Mouse (Mus musculus) intestine, embryonic 15.5 days (tissue): Measurements from ENCODE around the gene Ccl11. TPM values are rescaled to one million over a fixed set of nuclear protein-coding genes. Genes with fewer than 3 reads are reported as not detected.

Experiments used
- ATAC-seq: fragments of 200-750 bp; cut with Nextera tagmentation; 2 replicates; pipeline ENCODE4 v1.8.0; 2017; ENCODE audit warnings: moderate TSS enrichment, moderate library complexity
- H3K27ac ChIP-seq: fragments of 300-500 bp; sonication (generic); 2 replicates; pipeline ENCODE4 v1.5.1; 2015; ENCODE audit warnings: mild to moderate bottlenecking, inconsistent platforms
- H3K27me3 ChIP-seq: fragments of 300-500 bp; sonication (generic); replicated peaks from 2 replicates; pipeline ENCODE4 v1.6.1; 2015; ENCODE audit warnings: inconsistent platforms
- H3K36me3 ChIP-seq: fragments of 300-500 bp; sonication (generic); 2 replicates; pipeline ENCODE4 v1.6.1; 2015; ENCODE audit warnings: inconsistent platforms
- H3K4me1 ChIP-seq: fragments of 300-500 bp; sonication (generic); replicated peaks from 2 replicates; pipeline ENCODE4 v1.6.1; 2015; ENCODE audit warnings: inconsistent platforms
- H3K4me2 ChIP-seq: fragments of 300-500 bp; sonication (generic); replicated peaks from 2 replicates; pipeline ENCODE4 v1.6.1; 2015; ENCODE audit warnings: mild to moderate bottlenecking, inconsistent platforms
- H3K4me3 ChIP-seq: fragments of 300-500 bp; sonication (generic); replicated peaks from 2 replicates; pipeline ENCODE4 v1.5.1; 2015; ENCODE audit warnings: inconsistent platforms
- H3K9ac ChIP-seq: fragments of 300-500 bp; sonication (generic); 2 replicates; pipeline ENCODE4 v1.6.1; 2015; ENCODE audit warnings: inconsistent platforms
- H3K9me3 ChIP-seq: fragments of 300-500 bp; sonication (generic); 2 replicates; pipeline ENCODE4 v1.6.1; 2016; ENCODE audit warnings: inconsistent platforms
- WGBS: fragments of 180-500 bp; shearing (Covaris S2); methylation state at CpG from one replicate; pipeline ENCODE4 v1.1.7; 2015; 5-methylcytosine and 5-hydroxymethylcytosine counted together
- polyA plus RNA-seq: library from polyadenylated mRNA; unstranded; fragments of >200 nt; fragmentation: Nextera tagmentation; extraction: Ambion mirVana; gene quantifications from 2 replicates; pipeline ENCODE4 v1.2.1, GENCODE M21; 2015

The Ccl11 gene
- 97.5 and 103 TPM in 2 replicates for polyA plus RNA-seq

- H3K4me1 ChIP-seq, result no peaks in the 10 kb centered on the region
- no peak within 1 kb of the TSS for H3K27ac ChIP-seq
- H3K36me3 ChIP-seq, result no peaks in the 10 kb centered on the region
- ATAC-seq, result no peak
- peak within 1 kb of the TSS; percentile 17; the same call in 1 of the 2 replicates for H3K4me3 ChIP-seq
- no peak within 1 kb of the TSS for H3K9ac ChIP-seq
- no peaks in the 10 kb centered on the region for H3K9me3 ChIP-seq
- no peaks in the 10 kb centered on the region for H3K27me3 ChIP-seq
- peak within 1 kb of the TSS; percentile 36 for H3K4me2 ChIP-seq
- 65% methylated on average over 6 of the region's 6 CpGs for WGBS
Observed at GRCm38 (mm10) chr11:82057646-82058045, at the start of gene Ccl11. TSS of gene Ccl11 (plus strand) at chr11:82057823.

DNA sequence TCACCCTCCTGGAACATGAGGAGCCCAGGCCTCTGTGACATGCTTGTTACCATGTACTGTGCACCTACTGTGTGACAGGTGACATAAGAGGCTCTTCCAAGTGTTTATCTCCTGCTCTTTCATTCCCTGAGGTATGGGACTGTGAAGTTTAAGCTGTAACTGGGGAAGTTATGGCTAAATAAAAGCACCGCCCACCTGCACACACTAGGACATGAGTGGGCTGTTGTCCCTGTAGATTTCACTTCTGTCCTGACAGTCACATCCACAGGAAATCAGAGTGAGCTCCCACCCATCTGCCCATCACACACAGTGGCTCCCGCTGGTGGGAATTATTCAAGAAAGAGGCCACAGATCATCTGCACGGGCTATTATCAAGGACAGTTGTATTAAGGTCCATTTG lies 47.5 kb upstream of the Ccl11 start:
- ATAC-seq, result no peak
- 87% methylated on average over 3 of the region's 3 CpGs for WGBS

GRCm38 (mm10) chr11:82011411-82012193 lies 46.0 kb upstream of the Ccl11 start:
- H3K36me3 ChIP-seq, result no peaks in the 10 kb centered on the region
- H3K4me3 ChIP-seq, result no peak overlapping the region
- H3K4me1 ChIP-seq, result 0 out of 2 replicates have a peak, but pooled peaks cover 7% of the 10 kb centered on the region
- H3K4me2 ChIP-seq, result no peak overlapping the region
- ATAC-seq, result 0 out of 2 replicates have a peak, but pooled peaks have one; percentile 28
- H3K27ac ChIP-seq, result no peak overlapping the region
- H3K9ac ChIP-seq, result no peak overlapping the region
- H3K27me3 ChIP-seq, result no peaks in the 10 kb centered on the region
- H3K9me3 ChIP-seq, result no peaks in the 10 kb centered on the region
- 50% methylated on average over 8 of the region's 8 CpGs for WGBS

More for the DNA sequence above, 47.5 kb upstream of the Ccl11 start:
- Histone ChIP-seq H3K4me1 (0 out of 2 replicates have a peak, but pooled peaks cover 8% of the 10 kb centered on the region), H3K27ac (no peak overlapping the region), H3K36me3 (no peaks in the 10 kb centered on the region), H3K4me3 (no peak overlapping the region), H3K27me3 (no peaks in the 10 kb centered on the region), H3K9me3 (no peaks in the 10 kb centered on the region), H3K9ac (no peak overlapping the region), H3K4me2 (no peak overlapping the region)

- Histone ChIP-seq H3K4me3 (no peak overlapping the region), H3K36me3 (no peaks in the 10 kb centered on the region), H3K4me1 (0 out of 2 replicates have a peak, but pooled peaks cover 5% of the 10 kb centered on the region), H3K27ac (no peak overlapping the region), H3K27me3 (no peaks in the 10 kb centered on the region), H3K9me3 (no peaks in the 10 kb centered on the region), H3K4me2 (no peak overlapping the region), H3K9ac (no peak overlapping the region)
- WGBS, result 30% methylated on average over 1 of the region's 1 CpGs
- no peak for ATAC-seq
Observed at GRCm38 (mm10) chr11:82013756-82014155, 43.9 kb upstream of the Ccl11 start.

- H3K4me2 ChIP-seq, result no peak overlapping the region
- H3K9me3 ChIP-seq, result no peaks in the 10 kb centered on the region
- H3K27ac ChIP-seq, result no peak overlapping the region
- H3K27me3 ChIP-seq, result no peaks in the 10 kb centered on the region
- no peak overlapping the region for H3K9ac ChIP-seq
- whole genome bisulfite sequencing, result 54% methylated on average over 2 of the region's 2 CpGs
- H3K4me3 ChIP-seq, result no peak overlapping the region
- 0 out of 2 replicates have a peak, but pooled peaks cover 9% of the 10 kb centered on the region for H3K4me1 ChIP-seq
- no peaks in the 10 kb centered on the region for H3K36me3 ChIP-seq
- ATAC-seq, result no peak
Observed at GRCm38 (mm10) chr11:82015066-82015465, 42.6 kb upstream of the Ccl11 start.

DNA sequence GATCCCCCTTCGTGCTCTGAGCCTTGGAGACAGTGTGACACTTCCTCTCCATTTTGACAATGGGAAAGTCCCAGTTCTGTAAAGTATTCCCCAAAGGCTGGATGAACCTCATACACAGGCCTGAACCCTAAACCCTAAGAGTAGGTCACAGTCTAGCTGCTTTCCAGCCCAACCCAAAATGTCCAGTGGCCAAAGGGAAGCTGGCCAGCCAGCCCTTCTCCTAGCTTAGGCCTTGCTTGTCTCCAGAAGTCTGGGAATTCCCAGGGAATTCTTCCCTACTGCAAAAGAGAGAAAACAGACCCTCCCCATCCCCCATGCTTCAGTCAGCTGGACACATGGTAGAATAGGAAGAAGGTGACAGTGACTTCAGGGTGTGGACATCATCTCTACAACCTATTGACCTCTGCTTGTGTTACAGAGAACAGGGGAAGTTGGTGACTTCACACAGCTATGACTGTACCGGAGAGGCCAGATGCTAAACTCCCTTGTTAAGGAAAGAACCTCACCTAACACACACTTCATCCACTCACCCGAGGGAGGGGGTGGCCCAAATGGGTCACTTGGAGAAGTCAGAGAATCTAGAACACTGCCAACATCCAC lies 41.3 kb upstream of the Ccl11 start:
- no peak for ATAC-seq
- no peak overlapping the region for H3K9ac ChIP-seq
- H3K4me1 ChIP-seq, result 0 out of 2 replicates have a peak, but pooled peaks cover 6% of the 10 kb centered on the region
- H3K4me2 ChIP-seq, result no peak overlapping the region
- H3K9me3 ChIP-seq, result no peaks in the 10 kb centered on the region
- no peaks in the 10 kb centered on the region for H3K36me3 ChIP-seq
- no peak overlapping the region for H3K27ac ChIP-seq
- H3K27me3 ChIP-seq, result no peaks in the 10 kb centered on the region
- no peak overlapping the region for H3K4me3 ChIP-seq
- 74% methylated on average over 3 of the region's 3 CpGs for WGBS

DNA sequence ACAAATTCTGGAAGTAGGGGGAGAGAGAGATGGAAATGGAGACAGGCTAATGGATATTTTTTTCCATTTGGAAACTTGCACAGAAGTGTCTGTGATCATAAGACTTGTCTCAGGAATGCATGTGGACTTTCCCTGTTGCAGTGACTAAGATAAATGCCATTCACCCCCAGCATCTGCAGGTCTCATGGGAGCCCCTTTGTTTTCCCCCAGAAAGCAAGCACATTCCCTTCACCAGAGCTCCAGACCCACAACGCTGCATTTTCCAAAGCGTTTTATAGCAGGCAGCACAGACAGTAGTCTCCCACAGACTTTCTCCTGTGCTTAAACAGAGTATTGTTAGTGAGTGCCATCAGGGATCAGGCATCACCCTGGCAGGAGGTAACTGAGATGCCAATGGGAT lies 38.2 kb upstream of the Ccl11 start:
- Histone ChIP-seq H3K9ac (no peak overlapping the region), H3K36me3 (no peaks in the 10 kb centered on the region), H3K4me2 (no peak overlapping the region), H3K9me3 (no peaks in the 10 kb centered on the region), H3K4me1 (0 out of 2 replicates have a peak, but pooled peaks cover 4% of the 10 kb centered on the region), H3K4me3 (no peak overlapping the region), H3K27me3 (no peaks in the 10 kb centered on the region), H3K27ac (no peak overlapping the region)
- ATAC-seq, result no peak
- 31% methylated on average over 2 of the region's 2 CpGs for WGBS

DNA sequence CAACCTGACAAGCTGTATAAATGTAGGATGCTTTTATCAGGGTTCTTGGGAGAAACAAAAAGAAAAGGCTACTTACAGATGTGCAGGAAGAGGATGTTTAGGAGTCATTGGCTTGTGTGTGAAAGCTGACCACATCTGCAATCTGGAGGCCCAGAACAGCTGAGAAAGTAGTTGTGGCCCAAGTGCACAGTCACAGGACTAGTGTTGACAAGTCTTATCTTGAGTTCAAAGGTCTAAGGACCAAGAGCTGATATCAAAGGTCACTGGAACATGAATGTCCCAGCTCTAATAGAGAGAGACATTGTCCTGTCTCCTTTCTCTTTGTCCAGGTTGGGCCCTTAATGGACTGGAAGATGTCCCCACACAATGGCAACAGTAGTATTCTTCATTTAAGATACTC lies 37.8 kb upstream of the Ccl11 start:
- Histone ChIP-seq H3K4me3 (no peak overlapping the region), H3K27me3 (no peaks in the 10 kb centered on the region), H3K27ac (no peak overlapping the region), H3K4me1 (0 out of 2 replicates have a peak, but pooled peaks cover 4% of the 10 kb centered on the region), H3K9me3 (no peaks in the 10 kb centered on the region), H3K4me2 (no peak overlapping the region), H3K36me3 (no peaks in the 10 kb centered on the region), H3K9ac (no peak overlapping the region)
- no peak for ATAC-seq

DNA sequence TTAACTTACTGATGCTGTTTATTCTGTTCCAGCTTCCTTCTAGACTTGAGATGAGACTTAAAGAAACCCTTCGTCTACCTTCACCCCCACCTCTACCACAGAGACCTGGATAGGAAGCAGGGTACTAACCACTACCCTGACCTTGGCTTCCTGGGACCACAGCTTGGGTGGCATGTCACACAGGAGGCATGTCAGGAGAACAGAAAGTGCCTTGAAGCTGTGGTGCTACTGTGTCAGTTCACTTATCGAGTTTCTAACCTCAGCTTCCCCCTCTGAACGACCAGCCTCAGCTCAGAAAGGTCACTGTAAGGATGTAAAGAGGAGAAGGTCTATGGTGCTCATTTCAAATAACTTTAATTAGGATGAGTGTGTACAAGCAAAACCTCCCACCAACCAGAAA lies 36.2 kb upstream of the Ccl11 start:
- H3K4me2 ChIP-seq, result no peak overlapping the region
- H3K9ac ChIP-seq, result no peak overlapping the region
- no peak overlapping the region for H3K27ac ChIP-seq
- H3K4me1 ChIP-seq, result 0 out of 2 replicates have a peak, but pooled peaks cover 4% of the 10 kb centered on the region
- no peaks in the 10 kb centered on the region for H3K36me3 ChIP-seq
- H3K27me3 ChIP-seq, result no peaks in the 10 kb centered on the region
- H3K9me3 ChIP-seq, result no peaks in the 10 kb centered on the region
- ATAC-seq, result no peak
- WGBS, result 57% methylated on average over 3 of the region's 3 CpGs
- no peak overlapping the region for H3K4me3 ChIP-seq

DNA sequence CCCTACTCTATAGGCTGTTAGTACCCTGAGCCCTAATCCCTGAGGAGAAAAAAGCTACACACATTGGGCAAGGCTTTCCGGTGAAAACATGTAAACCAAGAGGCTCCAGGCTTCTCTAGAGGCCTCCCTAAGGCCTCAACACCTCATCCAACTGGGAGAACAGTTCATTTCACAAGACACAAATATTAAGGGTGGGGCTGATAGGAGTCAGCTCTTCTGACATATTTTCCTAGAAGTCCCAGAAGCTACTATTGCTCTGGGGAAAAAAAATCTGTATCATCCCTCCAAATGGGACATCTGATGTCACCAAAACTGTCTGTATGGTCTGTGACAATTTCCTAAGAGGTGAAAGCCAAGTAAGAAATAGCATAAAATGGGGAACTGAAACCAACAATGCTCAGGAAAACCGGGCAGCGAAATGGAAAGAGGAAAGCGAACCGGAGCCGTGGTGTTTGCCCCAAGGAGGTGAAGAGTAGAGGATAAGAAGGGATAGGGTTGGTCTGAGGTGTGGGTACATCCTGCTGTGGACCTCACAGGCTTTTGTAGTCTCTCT lies 35.0 kb upstream of the Ccl11 start:
- no peaks in the 10 kb centered on the region for H3K27me3 ChIP-seq
- no peak overlapping the region for H3K9ac ChIP-seq
- H3K36me3 ChIP-seq, result no peaks in the 10 kb centered on the region
- H3K27ac ChIP-seq, result no peak overlapping the region
- H3K4me3 ChIP-seq, result no peak overlapping the region
- no peak for ATAC-seq
- H3K4me2 ChIP-seq, result no peak overlapping the region
- WGBS, result 81% methylated on average over 6 of the region's 6 CpGs
- 0 out of 2 replicates have a peak, but pooled peaks cover 4% of the 10 kb centered on the region for H3K4me1 ChIP-seq
- no peaks in the 10 kb centered on the region for H3K9me3 ChIP-seq

DNA sequence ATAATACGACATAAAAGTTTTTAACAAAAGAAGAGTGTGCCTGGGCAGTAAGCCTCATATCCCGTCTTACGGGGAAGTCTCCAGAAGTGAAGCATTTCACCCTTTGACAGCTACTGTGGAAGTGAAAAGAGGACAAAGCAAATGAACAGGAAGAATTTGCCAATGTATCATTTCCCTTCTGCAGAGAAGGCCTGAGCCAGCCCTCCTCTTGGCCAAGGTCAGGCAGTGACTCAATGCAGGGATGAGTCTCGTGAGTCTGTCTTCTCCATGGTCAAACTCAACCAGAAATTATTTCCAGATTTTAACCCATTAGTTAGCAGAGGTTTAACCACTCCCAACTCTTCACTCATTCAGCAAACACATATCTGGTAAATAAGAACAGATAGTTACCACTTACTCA lies 33.9 kb upstream of the Ccl11 start:
- Histone ChIP-seq H3K27me3 (no peaks in the 10 kb centered on the region), H3K4me3 (no peak overlapping the region), H3K27ac (no peak overlapping the region), H3K9ac (no peak overlapping the region), H3K4me2 (no peak overlapping the region), H3K4me1 (0 out of 2 replicates have a peak, but pooled peaks cover 4% of the 10 kb centered on the region), H3K9me3 (no peaks in the 10 kb centered on the region), H3K36me3 (no peaks in the 10 kb centered on the region)
- WGBS, result 66% methylated on average over 4 of the region's 4 CpGs
- ATAC-seq, result no peak

DNA sequence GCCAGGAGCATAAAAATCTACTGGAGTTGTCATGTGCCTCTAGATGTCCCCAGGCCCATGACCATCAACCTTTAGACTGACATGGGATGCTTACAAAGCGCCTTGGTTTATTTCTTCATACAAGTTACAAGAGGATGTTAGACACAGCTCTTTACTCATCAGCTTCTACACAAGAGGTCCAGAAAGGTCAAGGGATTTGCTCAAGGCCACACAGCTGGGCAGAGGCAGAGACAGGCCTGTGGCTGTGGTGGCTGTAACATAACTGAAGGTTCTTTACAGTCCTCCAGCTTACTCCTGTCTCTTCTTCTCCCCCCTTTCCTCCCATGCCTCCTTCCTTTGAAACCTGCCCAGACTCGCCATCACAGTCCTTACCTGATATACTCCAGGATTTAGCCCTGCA lies 27.5 kb upstream of the Ccl11 start:
- Histone ChIP-seq H3K27ac (no peak overlapping the region), H3K4me1 (0 out of 2 replicates have a peak, but pooled peaks cover 8% of the 10 kb centered on the region), H3K9me3 (no peaks in the 10 kb centered on the region), H3K36me3 (no peaks in the 10 kb centered on the region), H3K27me3 (no peaks in the 10 kb centered on the region), H3K9ac (no peak overlapping the region), H3K4me2 (no peak overlapping the region), H3K4me3 (no peak overlapping the region)
- WGBS, result 73% methylated on average over 2 of the region's 2 CpGs
- no peak for ATAC-seq
